20 mouse cellular contexts compared by ENCODE assay signal in genomic region chr10:108110891-108111290, GRCm38 (mm10). TPM values are rescaled to one million over a fixed set of nuclear protein-coding genes. Genes with fewer than 3 reads are reported as not detected.
DNase-seq lines count a peak whose midpoint lies in the region; ATAC-seq lines count a peak whose summit lies in the region.
"Had no signal": no experiment of that assay in that cellular context is flagged by ENCODE, and none has a peak within 500 bp of the region (broad histone marks: within the 10 kb centered on the region; RNA-seq: fewer than 3 reads in every experiment).

No protein-coding gene starts in this region.

- no peak for DNase-seq in frontal cortex, postnatal 25 days (ENCODE audit: low spot score in 2 of 2)
- peak; percentile 18 for DNase-seq in left cerebral cortex, adult 11 months (ENCODE audit: low spot score)
- no peak for DNase-seq in left cerebral cortex, adult 18-20 months (ENCODE audit: low spot score in 2 of 2)
- peak; percentile 18 to 20 for DNase-seq in right cerebral cortex, adult 2 months (ENCODE audit: low spot score in 2 of 2)
- DNase-seq in right cerebral cortex, postnatal 25 days = no peak
- DNase-seq in lung, postnatal 36 days = no peak
- DNase-seq: adrenal gland, adult 2 months; adrenal gland, postnatal 36 days; cerebellum, adult 8-10 months; cerebellum, postnatal 36 days; gastrocnemius, postnatal 14 days; heart, postnatal 36 days; kidney, adult 11 months; kidney, postnatal 14 days; liver; thymus, postnatal 14 days had no signal

- peak; percentile 84 for ATAC-seq in frontal cortex, adult (ENCODE audit: low TSS enrichment)
- ATAC-seq: forebrain, embryonic 14.5 days; hindbrain, postnatal 0 days; midbrain, embryonic 13.5 days had no signal

RNA-seq across cellular contexts. Expression of gene Ppp1r12a, which starts 51.1 kb away (rescaled TPM):
- 100 to 1,000 TPM; 135 to 147 TPM for total RNA-seq in left cerebral cortex, adult 18-20 months (2021)

Comparison
In these comparisons a context has a peak if more than half of its experiments do, and no peak if none do; other contexts are left out.
1. DNase-seq: peak in left cerebral cortex, adult 11 months (single experiment) and right cerebral cortex, adult 2 months (2 of 2); none in frontal cortex, postnatal 25 days (0 of 2), left cerebral cortex, adult 18-20 months (0 of 2), right cerebral cortex, postnatal 25 days (single experiment) and lung, postnatal 36 days (single experiment).